Mouse (Mus musculus): ENCODE results near the gene Ldha.
A peak's percentile ranks its signal among the peaks of the same experiment; 100 is the strongest.

The Ldha gene

DNA sequence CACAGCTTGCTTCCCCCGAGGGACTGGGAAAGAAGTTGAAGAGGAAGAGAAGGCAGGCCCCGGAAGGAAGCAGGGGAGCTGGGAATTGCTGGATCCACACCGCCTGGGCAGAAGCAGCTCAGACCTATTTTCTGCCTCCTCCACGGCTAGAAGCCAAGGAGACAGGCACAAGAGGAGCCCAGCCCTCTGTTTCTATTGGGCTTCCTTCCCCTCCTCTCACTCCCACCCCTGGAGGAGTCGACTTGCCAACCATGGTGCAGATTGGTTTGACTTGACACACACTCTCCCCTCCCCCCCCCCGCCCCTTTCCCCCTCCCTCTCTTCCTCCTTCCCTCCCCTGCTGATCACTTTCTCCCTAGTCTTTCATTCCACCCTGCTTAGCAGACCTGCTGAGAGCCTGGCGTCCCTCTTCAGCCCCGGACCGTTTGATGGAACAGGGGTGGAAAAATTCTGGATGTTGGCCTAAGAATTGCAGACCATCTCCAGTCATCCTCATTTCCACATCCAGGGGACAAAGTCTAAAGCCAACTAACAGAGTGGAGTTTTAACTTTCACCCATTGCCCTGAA is 3.1 kb upstream of the Ldha start:
- DNase-seq = no peak

DNA sequence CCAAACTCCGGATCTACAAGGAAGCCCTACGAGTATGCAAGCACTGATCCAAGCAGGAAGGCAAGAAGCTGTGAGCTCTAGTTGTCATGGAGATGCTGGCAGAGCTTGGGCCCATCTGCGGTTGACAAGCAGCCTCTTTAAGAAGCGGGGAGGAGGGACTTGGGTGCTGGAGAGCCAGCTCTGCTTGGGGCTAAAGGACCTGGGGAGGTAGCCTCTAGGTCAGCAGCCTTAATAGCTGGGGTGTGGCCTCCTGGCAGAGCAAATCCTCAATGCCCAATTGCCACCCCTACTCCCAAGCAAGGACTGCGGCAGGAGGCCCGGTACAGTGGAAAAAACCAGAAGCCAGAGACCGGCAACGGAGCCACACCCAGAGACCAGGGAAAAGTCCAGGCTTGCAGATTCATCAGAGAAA is 2.4 kb upstream of the Ldha start:
- DNase-seq = peak; percentile 65

DNA sequence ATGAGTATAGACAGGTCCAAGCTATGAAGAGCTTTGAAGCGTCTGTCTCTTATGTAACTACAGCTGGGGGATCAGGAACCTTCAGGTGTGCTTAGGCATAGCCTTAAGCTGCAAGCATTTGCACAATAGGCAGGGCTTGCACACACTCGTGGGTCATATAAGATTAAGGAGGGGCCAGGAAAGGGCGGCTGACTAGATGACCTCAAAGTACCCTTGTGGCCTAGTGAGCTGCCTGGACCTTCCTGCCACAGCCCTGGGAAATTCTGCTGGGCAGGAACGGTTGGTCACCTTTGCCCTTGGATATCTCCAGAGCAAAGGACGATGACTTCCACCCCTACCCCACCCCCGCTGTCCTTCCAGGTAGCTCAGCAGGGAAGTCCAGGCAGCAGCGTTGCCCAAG is 1.8 kb upstream of the Ldha start:
- no peak for DNase-seq

DNA sequence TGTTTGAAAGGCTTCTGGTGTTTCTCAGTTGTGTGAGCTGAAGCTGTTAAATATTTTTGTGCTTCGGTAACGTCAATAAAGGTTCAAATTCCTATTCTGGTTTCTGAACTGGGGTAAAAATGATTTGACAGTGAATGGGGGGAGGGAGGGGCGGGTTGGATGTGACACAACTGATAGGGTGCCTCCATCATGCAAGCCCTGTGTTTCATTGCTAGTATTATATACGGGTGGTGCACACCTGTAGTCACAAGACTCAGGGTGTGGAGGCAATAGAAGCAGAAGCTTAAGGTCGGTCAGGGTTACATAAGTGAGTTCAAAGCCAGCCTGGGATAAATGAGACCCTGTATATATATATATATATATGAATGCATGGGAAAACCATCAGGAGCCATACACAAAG is 1.4 kb upstream of the Ldha start:
- no peak for DNase-seq

DNA sequence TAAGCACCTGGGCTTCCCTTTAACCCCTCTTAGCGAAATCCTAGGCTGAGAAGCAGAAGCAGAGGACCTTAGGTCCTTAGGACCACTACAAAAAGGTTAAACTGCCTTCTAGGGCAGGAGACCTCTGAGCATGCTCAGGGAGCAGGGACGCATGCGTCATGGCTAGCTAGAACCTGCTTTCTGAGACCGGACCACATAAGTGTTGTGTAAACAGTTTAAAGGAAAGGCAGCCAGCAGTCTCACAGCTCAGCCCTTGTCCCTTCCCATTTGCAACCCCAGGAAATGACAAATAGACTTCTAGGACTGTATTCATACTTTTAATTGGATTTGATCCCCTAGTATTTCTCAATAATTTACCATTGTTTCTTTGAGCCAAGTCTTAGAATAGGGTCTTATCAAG is 949 bp upstream of the Ldha start:
- no peak for DNase-seq

DNA sequence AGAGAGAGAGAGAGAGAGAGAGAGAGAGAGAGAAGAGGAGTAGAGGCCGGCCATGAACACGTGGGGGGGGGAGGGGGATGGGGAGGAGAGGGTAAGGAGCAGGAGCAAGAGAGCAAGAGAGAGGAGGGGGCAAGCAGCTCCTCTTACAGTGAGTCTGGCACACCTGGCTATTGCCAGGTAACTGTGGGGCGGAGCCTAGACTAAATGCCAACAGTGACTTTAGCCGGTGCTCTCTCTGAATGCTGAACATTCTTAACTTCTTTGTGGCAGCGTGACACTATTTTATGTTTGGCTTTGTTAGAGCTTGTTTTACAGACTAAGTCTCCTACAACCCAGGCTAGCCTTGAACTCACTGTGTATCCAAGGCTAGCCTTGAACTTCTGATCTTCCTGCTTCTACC is 1.0 kb downstream of the Ldha start:
- no peak for DNase-seq

DNA sequence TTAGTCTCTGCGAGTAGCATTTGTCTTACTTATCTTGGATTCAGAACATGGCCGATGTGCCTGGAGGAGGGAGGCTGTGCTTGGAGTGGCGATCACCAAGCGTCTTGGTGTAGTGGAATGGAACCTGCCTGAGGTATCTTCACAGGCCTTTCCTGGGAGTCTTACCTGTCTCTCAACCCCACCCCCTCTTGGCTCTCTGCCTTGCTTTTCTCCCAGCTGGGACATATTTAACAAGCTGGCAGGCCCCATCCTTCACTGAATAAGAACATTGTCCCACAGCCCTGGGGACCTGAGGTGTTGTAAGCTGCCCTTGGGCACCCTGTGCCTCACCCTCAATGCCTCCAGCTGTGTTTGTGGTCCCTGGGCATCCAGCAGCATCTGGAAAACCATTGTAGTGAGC is 2.3 kb downstream of the Ldha start:
- DNase-seq = no peak

DNA sequence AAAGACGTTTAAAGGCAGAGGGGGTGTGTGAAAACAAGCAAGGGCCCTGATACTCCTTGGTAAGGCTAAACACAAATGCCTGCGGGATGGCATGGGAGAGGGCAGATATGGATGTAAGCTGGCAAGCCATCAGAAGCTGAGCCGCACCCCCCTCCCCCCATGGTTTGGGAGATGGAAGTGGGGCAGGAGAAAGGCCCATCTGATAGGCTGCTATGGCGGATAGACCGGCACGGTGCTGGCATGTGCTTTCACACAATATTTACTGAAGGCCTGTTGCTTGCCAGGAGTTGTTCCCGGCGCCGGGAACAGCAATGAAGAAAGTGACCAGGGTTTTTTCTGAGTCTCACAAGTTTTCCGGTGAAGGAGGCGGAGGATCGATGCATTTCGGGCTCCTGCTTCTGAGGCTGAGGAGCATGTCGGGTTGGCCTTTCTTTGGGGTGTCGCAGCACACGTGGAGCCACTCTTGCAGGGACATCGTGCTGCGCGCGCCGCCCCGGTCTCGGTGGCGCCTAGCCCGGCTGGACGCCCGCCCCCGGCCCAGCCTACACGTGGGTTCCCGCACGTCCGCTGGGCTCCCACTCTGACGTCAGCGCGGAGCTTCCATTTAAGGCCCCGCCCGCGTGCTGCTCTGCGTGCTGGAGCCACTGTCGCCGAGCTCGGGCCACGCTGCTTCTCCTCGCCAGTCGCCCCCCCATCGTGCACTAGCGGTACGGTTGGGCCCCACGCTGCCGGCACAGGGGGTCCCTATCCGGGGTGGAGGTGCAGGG is 4.1 kb downstream of the Ldha start:
- DNase-seq = peak; percentile 81

DNA sequence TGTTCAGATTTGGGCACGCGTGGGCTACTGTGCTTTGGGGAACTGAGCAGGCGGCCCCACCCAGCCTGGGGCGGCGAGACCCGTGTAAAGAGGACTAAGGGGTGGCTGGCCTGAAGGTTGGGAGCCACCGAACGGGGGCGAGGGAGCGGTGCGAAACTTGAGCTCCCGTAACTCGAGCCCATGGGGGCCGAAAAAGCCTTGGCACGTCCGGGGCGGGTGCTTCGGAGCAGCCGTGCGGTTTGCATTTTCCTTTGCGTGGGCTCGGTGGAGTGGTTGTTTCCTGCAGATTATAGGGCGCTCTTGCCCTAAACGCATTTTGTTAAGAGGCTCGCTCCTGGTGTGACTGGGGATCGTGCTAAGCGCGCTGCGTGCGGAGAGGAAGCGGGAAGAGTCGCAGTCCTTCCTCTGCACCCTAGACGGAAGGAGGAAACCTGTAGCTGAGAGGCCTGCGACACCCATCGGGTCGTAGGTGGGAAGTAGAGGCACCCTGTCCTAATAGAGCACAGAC is 4.8 kb downstream of the Ldha start:
- DNase-seq = peak; percentile 38

DNA sequence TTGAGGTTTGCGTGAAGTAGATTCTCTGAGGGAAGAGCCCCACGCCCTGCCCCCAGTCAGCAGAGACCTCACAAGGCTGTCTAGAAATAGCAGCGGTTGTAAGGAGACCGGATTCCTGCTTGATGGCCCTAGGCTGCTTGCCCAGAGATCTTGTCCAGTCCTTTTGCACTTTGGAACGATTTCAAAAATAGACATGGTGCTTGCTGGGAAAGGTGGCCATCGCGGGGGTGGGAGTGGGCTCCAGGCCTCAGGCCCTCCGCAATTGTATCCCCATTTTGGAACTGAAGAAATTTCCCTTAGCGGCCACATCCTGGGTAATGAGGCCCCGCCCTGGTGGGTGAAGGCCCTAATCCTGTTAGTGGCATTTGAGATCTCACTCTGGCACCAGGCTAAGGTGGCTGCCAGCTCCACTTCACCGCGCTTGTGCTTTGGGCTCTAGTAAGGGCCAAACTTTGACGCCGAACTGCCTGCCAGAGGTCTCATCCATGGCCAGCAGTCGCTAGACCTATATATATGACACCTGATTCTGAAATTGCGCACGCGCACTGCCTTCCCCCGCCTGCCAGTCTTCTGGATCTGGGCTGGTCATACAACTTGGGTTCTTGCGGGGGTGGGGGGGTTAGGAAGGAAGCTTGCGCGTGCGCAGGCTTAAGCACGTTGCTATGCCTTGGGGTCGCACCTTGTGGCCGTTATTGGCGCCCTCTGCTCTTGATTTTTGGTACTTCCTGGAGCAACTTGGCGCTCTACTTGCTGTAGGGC is 5.4 kb downstream of the Ldha start:
- DNase-seq = peak; percentile 45

DNA sequence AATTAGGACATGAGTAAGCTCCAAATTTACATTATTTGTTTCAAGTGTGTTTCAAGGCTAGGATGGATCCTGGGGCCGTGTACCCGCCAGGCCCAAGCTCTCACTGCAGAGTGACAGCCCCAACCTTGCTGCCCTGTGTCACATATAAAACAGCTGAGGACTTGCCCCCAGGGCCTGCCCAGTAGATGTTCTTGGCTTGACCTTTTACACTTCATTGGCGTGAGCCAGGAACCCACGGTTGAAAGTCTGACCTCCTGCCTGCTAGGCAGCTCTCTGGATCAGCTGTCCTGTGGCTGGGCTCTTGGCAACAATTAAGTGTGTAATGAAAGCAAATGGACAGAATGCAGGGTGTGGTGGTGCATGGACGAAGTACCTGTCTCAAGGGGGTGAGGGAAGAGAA is 8.0 kb downstream of the Ldha start:
- DNase-seq = no peak

DNA sequence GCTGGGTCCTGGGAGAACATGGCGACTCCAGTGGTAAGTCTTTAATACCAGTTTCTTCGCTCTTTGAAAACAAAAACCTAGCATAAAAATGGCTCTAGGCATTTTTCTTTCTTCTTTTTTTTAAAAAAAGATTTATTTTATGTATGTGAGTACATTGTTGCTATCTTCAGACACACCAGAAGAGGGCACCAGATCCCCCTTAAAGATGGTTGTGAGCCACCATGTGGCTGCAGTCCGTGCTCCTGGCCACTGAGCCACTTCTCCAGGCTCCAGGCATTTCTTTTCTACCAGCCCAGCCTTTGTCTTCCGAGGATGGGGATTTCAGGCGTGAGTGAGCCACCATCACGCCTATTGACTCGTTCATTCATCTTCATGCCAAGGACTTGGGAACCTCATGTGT is 9.8 kb downstream of the Ldha start:
- DNase-seq = no peak

DNA sequence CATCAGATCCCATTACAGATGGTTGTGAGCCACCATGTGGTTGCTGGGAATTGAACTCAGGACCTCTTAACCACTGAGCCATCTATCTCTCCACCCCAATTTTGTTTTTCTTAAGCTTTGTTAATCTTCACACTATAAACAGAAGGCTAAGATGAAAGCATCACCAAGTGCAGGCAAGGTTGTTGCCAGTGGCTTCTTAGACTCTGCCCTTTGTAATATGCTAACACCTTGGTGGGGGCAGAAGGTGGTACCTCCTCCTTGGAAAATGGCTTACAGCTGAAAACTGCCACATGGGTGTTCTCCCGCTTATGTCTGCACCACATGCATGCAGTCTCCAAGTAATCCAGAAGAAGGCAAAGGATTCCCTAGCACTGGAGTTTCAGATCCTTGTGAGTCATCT is 11.4 kb downstream of the Ldha start:
- DNase-seq = no peak

DNA sequence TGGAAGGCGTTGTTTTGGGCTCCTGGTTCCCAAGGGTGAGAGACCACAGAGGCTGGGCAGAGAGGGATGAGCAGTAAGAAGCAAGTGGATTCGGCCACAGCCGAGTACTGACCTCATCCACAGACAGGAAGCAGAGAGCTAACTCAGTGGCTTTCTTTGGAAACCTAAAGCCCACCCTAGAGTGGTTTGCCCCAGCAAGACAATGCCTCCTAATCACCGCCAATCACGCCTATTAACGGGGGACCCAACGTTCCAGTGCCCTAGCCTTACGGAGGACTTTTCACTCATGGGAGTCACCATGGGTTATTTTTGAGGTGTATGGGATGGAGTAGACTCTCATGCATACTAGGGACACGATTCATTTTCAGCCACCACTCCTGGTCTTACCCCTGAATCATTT is 12.1 kb downstream of the Ldha start:
- DNase-seq = no peak

DNA sequence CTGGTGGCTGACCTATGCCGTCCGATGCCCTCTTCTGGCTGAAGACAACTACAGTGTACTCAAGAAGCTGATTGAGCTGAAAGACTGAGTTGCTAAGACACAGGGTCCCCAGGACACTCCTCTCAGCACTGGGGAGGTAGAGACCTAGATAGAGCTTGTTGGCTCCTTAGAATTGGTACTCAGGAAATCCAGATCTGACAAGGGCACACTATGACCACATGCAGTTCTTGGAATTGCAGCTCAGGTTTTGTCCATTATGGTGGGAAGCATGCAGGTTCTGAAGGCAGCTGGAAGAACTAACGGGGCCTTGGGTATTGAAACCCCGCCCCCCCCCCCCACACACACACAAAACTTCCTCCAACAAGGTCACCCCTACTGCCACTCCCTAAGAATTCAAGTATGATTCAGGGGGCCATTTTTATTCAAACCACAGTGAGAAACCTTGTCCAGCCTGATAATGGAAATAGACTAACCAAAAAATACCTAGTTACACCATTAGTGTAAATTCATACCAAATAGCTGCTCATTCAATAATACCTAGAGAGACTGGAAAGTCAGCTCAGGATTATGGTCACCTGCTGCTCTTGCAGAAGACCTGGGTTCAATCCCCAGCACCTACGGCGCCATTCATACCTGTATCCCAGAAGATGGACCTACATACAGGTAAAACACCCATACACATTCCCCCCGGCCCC is 14.7 kb downstream of the Ldha start:
- DNase-seq = no peak

DNA sequence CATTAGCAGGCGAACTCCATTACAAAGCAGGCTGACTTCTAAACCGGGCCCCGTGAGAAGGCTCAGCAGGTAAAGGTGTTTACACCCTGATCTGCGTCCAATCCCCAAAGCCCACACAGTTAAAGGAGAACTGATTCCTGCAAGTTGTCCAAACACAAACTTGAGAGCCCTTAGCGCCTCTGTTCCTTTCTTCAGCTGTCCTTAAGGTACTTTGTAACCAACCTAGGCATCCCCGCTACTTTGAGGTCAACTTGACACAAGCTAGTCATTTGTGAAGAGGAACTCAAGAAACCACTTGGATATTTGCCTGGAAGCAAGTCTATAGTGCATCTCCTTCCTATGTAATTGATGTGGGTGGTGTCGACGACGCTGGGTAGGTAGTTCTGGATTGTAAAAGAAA is 16.2 kb downstream of the Ldha start:
- no peak for DNase-seq

DNA sequence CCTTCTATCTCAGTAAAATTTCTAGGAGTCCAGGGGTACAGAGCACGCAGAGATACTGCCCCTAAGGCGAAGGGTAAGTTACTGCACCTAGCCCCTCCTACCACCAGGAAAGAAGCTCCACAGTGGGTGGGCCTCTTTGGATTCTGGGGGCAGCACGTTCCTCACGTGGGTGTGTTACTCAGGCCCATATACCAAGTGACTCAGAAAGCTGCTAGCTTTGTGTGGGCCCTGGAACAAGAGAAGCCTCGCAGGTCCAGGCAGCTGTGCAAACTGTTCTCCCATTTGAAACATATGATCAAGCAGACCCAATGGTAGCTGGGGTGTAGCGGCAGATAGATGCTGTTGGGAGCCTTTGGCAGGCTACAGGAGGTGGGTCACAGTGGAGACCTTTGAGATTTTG is 17.8 kb downstream of the Ldha start:
- no peak for DNase-seq

DNA sequence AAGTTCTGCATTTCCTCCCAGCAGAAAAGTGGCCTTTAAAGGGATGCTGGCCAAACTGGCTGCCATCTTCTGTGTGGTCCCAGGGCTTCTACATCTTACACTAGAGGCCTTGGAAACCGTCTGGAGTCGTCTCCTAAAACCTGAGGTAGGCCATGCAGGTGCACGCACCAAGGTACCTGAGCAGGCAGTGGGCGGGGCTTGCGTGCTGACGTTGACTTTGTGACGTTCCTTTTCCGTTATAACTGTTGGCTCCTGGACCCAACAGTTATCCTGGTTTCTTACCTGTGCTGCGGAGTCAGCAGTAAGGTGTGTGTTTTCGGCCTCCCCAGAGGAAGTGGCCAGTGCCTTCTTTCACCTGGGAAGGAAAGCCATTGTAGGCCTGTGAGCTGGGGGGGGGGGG is 19.7 kb downstream of the Ldha start, which contains the start of gene Ldhc:
TSS of gene Ldhc (plus strand) at position 208 of the 400 bp plus-strand sequence.
- DNase-seq = no peak

DNA sequence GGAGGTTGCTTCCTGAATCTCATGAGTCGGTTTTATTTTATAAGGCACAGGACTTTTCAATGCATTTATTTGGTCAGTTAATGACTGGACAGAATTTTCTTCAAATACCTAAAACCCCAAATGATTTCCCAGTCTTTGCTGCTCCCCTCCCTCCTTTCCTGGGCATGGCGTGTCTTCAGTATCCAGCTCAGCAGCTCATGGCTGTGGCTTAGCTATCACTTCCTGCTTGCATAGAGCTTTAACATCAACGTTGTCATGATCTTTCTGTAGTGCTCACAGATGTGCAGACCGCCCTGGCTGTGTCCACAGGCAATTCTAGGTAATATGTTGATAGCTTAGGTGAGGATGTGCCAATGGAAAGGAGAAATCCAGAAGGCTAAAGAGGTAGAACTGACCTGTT is 30.7 kb downstream of the Ldha start:
- no peak for DNase-seq

DNA sequence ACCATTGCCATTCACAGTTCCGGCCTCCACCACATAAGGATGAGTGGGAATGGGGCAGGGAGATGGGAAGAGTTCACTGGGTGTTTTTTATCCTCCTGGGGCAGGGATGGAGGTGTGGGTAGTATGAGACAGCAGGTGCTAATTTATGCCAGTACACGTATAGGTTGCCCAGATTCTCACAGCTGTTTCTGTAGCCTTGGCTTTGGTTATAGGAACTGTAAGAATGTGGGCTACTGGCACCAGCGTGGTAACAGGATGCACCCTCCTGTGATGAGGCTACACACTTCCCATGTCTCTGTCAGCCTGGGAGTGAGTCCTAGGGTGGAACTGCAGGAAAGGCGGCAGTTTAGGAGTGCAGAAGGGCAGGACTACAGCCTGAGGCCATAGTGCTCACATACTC is 35.6 kb downstream of the Ldha start:
- DNase-seq = no peak

DNA sequence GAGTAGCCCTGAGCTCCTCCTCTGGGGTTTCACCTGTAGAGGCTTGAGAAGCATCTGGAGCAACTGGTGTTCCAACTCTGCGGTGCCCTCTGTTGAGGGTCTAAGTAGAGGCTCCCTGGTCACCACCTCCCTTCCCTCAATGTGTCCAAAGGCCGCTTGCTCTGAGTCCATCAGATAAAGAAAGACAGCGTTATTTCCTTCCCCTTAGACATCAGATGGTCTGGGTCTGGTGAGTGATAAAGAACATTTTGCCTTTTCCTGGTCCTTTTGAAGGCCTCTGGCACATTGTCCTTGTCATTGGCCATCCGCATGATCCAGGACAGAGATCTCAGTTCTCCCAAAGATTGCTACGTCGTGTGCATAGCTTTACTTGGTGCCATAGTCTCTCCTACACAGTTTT is 36.0 kb downstream of the Ldha start:
- DNase-seq = no peak

DNA sequence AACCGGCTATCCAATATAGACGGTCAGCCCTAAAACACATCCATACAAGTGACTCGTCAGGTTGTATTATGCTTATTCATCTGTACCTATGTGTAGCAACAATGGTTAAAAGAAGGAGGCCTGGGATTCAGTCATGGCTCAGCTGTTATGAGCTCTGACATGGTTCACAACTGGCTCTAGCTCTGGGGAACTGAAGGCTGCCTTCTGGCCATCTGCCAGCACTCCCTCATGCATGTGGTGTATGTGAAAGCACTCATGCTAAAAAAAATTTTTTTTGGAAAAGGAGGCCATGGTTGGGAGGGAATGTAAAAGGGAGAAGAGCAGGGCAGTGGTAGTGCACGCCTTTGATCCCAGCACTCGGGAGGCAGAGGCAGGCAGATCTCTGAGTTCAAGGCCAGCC is 38.6 kb downstream of the Ldha start:
- no peak for DNase-seq

DNA sequence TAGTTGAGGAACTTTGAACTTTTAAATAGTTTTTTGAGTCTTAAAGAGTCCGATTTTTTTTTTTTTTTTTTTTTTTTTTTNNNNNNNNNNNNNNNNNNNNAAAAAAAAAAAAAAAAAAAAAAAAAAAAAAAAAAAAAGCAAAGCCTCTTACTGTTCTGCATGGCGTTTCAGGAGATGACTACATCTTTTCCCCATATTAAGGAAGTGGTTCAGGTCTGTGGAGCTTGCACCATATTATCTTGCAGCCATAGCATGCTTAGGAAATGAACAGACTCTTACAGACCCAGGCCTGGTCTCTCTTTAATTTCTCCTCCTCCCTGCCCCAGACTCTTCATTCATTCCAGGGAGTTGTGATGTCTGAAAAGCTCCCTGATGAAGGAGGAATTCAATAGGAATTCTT is 39.7 kb downstream of the Ldha start:
- no peak for DNase-seq
